Mouse (Mus musculus): Measurements from ENCODE around the gene Ace3. TPM values are rescaled to one million over a fixed set of nuclear protein-coding genes. Genes with fewer than 3 reads are reported as not detected.

Ace3 gene
- polyA plus RNA-seq, 2 experiments: not detected

DNA sequence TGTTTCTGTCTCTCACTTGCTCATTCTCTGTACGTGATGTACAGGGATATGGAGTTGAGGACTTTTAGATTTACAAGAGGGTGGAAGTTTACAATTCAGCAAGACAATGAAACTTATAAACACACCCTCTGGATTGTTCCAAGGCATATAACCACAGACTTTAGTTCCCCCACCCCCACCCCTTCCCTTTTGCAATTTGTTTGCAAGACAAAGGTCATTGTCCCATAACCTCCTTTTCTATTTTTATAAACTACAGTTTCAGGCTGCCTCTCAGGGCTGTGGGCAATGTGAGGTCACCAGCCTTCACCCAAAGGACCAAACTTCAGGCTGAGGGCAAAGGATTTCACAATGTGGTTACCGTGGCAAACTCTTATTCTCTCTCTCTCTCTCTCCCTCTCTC lies 4.2 kb upstream of the Ace3 start:
- TF ChIP-seq POLR2A (IDR thresholded peaks at IDR 0.05; ENCODE audit: borderline replicate concordance, extremely low read depth, insufficient read depth, insufficient read length): no peak
- H3K4me2 ChIP-seq (replicated peaks; ENCODE audit: low read depth, low read length, severe bottlenecking): no peak overlapping the region
- H3K4me3 ChIP-seq (replicated peaks; ENCODE audit: low read length): no peak overlapping the region
- ATAC-seq (ENCODE audit: low FRiP score, low read depth) (no peak), DNase-seq (ENCODE audit: low spot score) (no peak)
- WGBS: 62% methylated on average over 2 of the region's 2 CpGs
- no peak overlapping the region for H3K27ac ChIP-seq (replicated peaks; ENCODE audit: low read depth, low read length)
- no peaks in the 10 kb centered on the region for H3K9me3 ChIP-seq (ENCODE audit: control insufficient read depth, low read length)
- H3K27me3 ChIP-seq (ENCODE audit: control insufficient read depth, insufficient read depth, low read length): no peaks in the 10 kb centered on the region
- H3K4me1 ChIP-seq (ENCODE audit: control insufficient read depth, insufficient read depth, low read length): no peaks in the 10 kb centered on the region
- H3K9ac ChIP-seq (ENCODE audit: low read depth, low read length, severe bottlenecking): no peak overlapping the region
- no peaks in the 10 kb centered on the region for H3K36me3 ChIP-seq (ENCODE audit: control insufficient read depth, insufficient read depth, low read length)

DNA sequence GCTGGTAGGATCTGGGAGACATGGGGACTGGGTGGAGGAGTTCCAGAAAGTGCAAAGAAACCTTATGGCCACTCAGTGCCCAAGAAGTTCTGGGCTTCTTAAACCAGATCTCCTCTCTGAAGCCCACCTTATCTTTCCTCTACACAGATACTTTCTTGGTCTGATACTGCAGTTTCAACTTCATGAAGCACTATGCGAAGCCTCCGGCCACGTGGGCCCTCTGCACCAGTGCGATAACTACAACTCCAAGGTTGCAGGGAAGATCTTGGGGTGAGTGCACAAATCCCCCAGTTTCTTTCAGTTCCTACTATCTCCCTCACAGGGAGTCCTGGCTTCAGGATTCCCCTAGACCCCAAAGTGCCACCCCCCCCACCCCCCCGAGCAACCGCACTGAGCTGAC lies 5.6 kb downstream of the Ace3 start:
- no peak for DNase-seq (ENCODE audit: low spot score)
- Histone ChIP-seq H3K27me3 (ENCODE audit: control insufficient read depth, insufficient read depth, low read length) (no peaks in the 10 kb centered on the region), H3K36me3 (ENCODE audit: control insufficient read depth, insufficient read depth, low read length) (no peaks in the 10 kb centered on the region), H3K9ac (ENCODE audit: low read depth, low read length, severe bottlenecking) (no peak overlapping the region), H3K4me2 (replicated peaks; ENCODE audit: low read depth, low read length, severe bottlenecking) (no peak overlapping the region), H3K4me3 (replicated peaks; ENCODE audit: low read length) (no peak overlapping the region), H3K27ac (replicated peaks; ENCODE audit: low read depth, low read length) (no peak overlapping the region), H3K9me3 (ENCODE audit: control insufficient read depth, low read length) (no peaks in the 10 kb centered on the region), H3K4me1 (ENCODE audit: control insufficient read depth, insufficient read depth, low read length) (no peaks in the 10 kb centered on the region)
- TF ChIP-seq POLR2A (IDR thresholded peaks at IDR 0.05; ENCODE audit: borderline replicate concordance, extremely low read depth, insufficient read depth, insufficient read length): no peak
- 95% methylated on average over 6 of the region's 6 CpGs for WGBS
- no peak for ATAC-seq (ENCODE audit: low FRiP score, low read depth)

DNA sequence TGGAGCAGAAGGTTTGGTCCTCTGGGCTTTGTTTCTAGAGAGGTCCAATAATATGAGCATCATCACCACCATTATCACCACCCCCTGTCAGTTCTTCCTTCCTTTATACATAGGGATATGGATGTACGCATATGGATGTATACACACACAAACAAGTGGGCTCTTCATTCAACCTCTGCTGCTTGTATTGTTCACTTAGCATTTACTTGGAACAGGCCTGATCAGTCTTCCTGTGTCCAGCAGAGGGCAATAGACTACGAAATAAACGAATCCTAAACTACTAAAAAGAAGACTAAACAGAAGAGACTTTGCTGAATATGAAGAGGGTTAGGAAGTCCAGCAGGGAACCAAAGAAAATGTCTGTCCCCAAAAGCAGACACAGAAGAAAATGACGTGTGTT lies 7.2 kb downstream of the Ace3 start:
- DNase-seq (ENCODE audit: low spot score): no peak
- no peaks in the 10 kb centered on the region for H3K4me1 ChIP-seq (ENCODE audit: control insufficient read depth, insufficient read depth, low read length)
- 49% methylated on average over 4 of the region's 4 CpGs for WGBS

DNA sequence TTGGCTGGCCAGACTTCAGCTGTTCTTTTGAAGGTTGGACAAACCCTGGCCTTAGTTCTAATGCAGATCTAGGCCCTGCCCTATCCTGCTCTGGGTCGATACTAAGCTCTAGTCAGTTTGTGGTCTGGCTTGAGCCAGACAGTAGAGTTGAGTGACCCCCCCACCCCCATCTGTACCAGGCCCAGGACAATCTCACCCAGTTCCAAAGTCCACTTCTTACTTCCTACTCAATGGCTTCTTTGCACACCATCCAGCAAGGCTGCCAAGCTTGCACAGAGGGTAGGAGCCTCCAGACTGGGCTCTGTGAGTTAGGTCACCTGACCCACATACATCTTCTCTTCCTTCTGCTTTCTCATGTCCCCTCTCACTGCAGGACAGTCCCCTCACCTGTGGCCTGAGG lies 10.1 kb downstream of the Ace3 start:
- Histone ChIP-seq H3K36me3 (ENCODE audit: control insufficient read depth, insufficient read depth, low read length) (no peaks in the 10 kb centered on the region), H3K4me2 (replicated peaks; ENCODE audit: low read depth, low read length, severe bottlenecking) (no peak overlapping the region), H3K9ac (ENCODE audit: low read depth, low read length, severe bottlenecking) (no peak overlapping the region), H3K4me1 (ENCODE audit: control insufficient read depth, insufficient read depth, low read length) (peaks cover 4% of the 10 kb centered on the region; the same call in 1 of the 2 replicates), H3K27me3 (ENCODE audit: control insufficient read depth, insufficient read depth, low read length) (no peaks in the 10 kb centered on the region), H3K9me3 (ENCODE audit: control insufficient read depth, low read length) (no peaks in the 10 kb centered on the region), H3K4me3 (replicated peaks; ENCODE audit: low read length) (no peak overlapping the region), H3K27ac (replicated peaks; ENCODE audit: low read depth, low read length) (no peak overlapping the region)
- ATAC-seq (ENCODE audit: low FRiP score, low read depth) (no peak), DNase-seq (ENCODE audit: low spot score) (no peak)
- 81% methylated on average over 1 of the region's 1 CpGs for WGBS
- no peak for TF ChIP-seq POLR2A (IDR thresholded peaks at IDR 0.05; ENCODE audit: borderline replicate concordance, extremely low read depth, insufficient read depth, insufficient read length)

More for the DNA sequence above, 7.2 kb downstream of the Ace3 start:
- Histone ChIP-seq H3K9ac (ENCODE audit: low read depth, low read length, severe bottlenecking) (no peak overlapping the region), H3K4me2 (replicated peaks; ENCODE audit: low read depth, low read length, severe bottlenecking) (no peak overlapping the region), H3K4me3 (replicated peaks; ENCODE audit: low read length) (no peak overlapping the region), H3K27me3 (ENCODE audit: control insufficient read depth, insufficient read depth, low read length) (no peaks in the 10 kb centered on the region), H3K9me3 (ENCODE audit: control insufficient read depth, low read length) (no peaks in the 10 kb centered on the region), H3K36me3 (ENCODE audit: control insufficient read depth, insufficient read depth, low read length) (no peaks in the 10 kb centered on the region), H3K27ac (replicated peaks; ENCODE audit: low read depth, low read length) (no peak overlapping the region)
- ATAC-seq (ENCODE audit: low FRiP score, low read depth): no peak
- TF ChIP-seq POLR2A (IDR thresholded peaks at IDR 0.05; ENCODE audit: borderline replicate concordance, extremely low read depth, insufficient read depth, insufficient read length): no peak

DNA sequence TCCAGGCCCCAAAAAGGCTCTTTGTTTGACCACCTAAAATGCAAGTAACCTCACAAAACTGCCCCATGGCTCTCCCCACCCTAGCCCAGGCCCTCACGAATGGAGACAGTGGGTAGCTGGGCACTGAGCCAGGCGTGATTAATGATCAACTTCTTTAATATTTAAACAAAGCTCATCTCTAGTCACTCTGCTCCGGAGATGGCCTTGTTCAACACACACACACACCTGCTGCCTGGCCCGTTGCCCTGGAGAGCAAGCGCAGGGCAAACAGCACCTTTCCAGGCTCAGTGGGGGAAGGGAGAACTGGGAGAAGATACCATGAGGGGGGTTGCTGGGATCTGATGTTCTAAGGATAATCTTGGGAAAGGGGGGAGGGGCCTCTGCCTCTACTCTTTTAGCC lies 11.5 kb downstream of the Ace3 start:
- Histone ChIP-seq H3K36me3 (ENCODE audit: control insufficient read depth, insufficient read depth, low read length) (no peaks in the 10 kb centered on the region), H3K9me3 (ENCODE audit: control insufficient read depth, low read length) (no peaks in the 10 kb centered on the region), H3K4me1 (ENCODE audit: control insufficient read depth, insufficient read depth, low read length) (peaks cover 4% of the 10 kb centered on the region; the same call in 1 of the 2 replicates), H3K4me2 (replicated peaks; ENCODE audit: low read depth, low read length, severe bottlenecking) (no peak overlapping the region), H3K27me3 (ENCODE audit: control insufficient read depth, insufficient read depth, low read length) (no peaks in the 10 kb centered on the region), H3K4me3 (replicated peaks; ENCODE audit: low read length) (no peak overlapping the region), H3K9ac (ENCODE audit: low read depth, low read length, severe bottlenecking) (no peak overlapping the region), H3K27ac (replicated peaks; ENCODE audit: low read depth, low read length) (no peak overlapping the region)
- no peak for ATAC-seq (ENCODE audit: low FRiP score, low read depth)
- no peak for DNase-seq (ENCODE audit: low spot score)
- no peak for TF ChIP-seq POLR2A (IDR thresholded peaks at IDR 0.05; ENCODE audit: borderline replicate concordance, extremely low read depth, insufficient read depth, insufficient read length)
- 62% methylated on average over 5 of the region's 5 CpGs for WGBS

DNA sequence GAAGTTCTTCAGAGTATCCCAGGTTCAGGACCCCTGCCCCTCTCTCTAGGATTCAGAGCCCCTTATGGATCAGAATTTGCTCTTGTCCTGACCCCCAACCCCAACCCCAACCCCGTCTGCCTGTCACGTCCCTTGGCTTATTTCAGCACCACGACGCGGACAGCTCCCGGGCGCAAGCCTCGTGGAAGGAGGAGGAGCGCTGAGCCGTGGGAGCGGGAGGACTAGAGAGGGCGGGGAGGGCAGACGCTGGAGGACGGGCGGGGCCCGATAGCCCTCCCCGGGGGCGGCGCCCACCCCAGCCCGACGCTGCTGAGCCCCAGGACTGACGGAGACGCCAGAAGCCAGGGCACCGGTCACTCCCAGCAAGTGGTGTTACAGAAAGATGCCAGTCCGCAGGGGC lies 13.3 kb downstream of the Ace3 start, which contains the start of gene Kcnh6:
Kcnh6 (plus strand) TSS at position 304 of the 400 bp plus-strand sequence.
- H3K27ac ChIP-seq (replicated peaks; ENCODE audit: low read depth, low read length): no peak within 1 kb of the TSS
- no peak; the same call in 1 of the 2 replicates for ATAC-seq (ENCODE audit: low FRiP score, low read depth)

More for the DNA sequence above, 13.3 kb downstream of the Ace3 start, which contains the start of gene Kcnh6:
- H3K9ac ChIP-seq (ENCODE audit: low read depth, low read length, severe bottlenecking): no peak within 1 kb of the TSS
- no peak for TF ChIP-seq POLR2A (IDR thresholded peaks at IDR 0.05; ENCODE audit: borderline replicate concordance, extremely low read depth, insufficient read depth, insufficient read length)
- peak within 1 kb of the TSS; percentile 56 for H3K4me2 ChIP-seq (replicated peaks; ENCODE audit: low read depth, low read length, severe bottlenecking)
- H3K4me3 ChIP-seq (replicated peaks; ENCODE audit: low read length): peak within 1 kb of the TSS; percentile 21; the same call in 1 of the 2 replicates
- peak; percentile 64 for DNase-seq (ENCODE audit: low spot score)
- WGBS: 1% methylated on average over 24 of the region's 25 CpGs
- no peaks in the 10 kb centered on the region; the same call in 1 of the 2 replicates for H3K27me3 ChIP-seq (ENCODE audit: control insufficient read depth, insufficient read depth, low read length)
- peaks cover 4% of the 10 kb centered on the region; the same call in 1 of the 2 replicates for H3K4me1 ChIP-seq (ENCODE audit: control insufficient read depth, insufficient read depth, low read length)
- H3K9me3 ChIP-seq (ENCODE audit: control insufficient read depth, low read length): no peaks in the 10 kb centered on the region
- H3K36me3 ChIP-seq (ENCODE audit: control insufficient read depth, insufficient read depth, low read length): no peaks in the 10 kb centered on the region
